Mouse (Mus musculus) embryonic facial prominence, embryonic 10.5 days (tissue): ENCODE results near the gene Zfp281. TPM values are rescaled to one million over a fixed set of nuclear protein-coding genes. Genes with fewer than 3 reads are reported as not detected.
A peak's percentile ranks its signal among the peaks of the same experiment; 100 is the strongest.

Experiments used
- DNase-seq: peaks from one replicate; pipeline ENCODE4 v3.0.0-alpha.2; 2017; ENCODE audit warnings: low spot score
- H3K27ac ChIP-seq: fragments of 300-500 bp; sonication (generic); replicated peaks from 2 replicates; pipeline ENCODE4 v1.5.1; 2016; ENCODE audit warnings: mild to moderate bottlenecking
- H3K27me3 ChIP-seq: fragments of 300-500 bp; sonication (generic); replicated peaks from 2 replicates; pipeline ENCODE4 v1.6.1; 2016; ENCODE audit warnings: low read depth, mild to moderate bottlenecking; ENCODE audit not compliant: poor library complexity, severe bottlenecking
- H3K36me3 ChIP-seq: fragments of 300-500 bp; sonication (generic); replicated peaks from 2 replicates; pipeline ENCODE4 v1.6.1; 2016; ENCODE audit warnings: mild to moderate bottlenecking, moderate library complexity
- H3K4me1 ChIP-seq: fragments of 300-500 bp; sonication (generic); 2 replicates; pipeline ENCODE4 v1.6.1; 2016
- H3K4me3 ChIP-seq: fragments of 300-500 bp; sonication (generic); 2 replicates; pipeline ENCODE4 v1.5.1; 2016; ENCODE audit warnings: mild to moderate bottlenecking, moderate library complexity
- H3K9me3 ChIP-seq: fragments of 300-500 bp; sonication (generic); 2 replicates; pipeline ENCODE4 v1.6.1; 2016; ENCODE audit warnings: mild to moderate bottlenecking
- WGBS: fragments of 180-500 bp; shearing (Covaris S2); methylation state at CpG from one replicate; pipeline ENCODE4 v1.1.7; 2016; 5-methylcytosine and 5-hydroxymethylcytosine counted together
- polyA plus RNA-seq: library from polyadenylated mRNA; unstranded; fragments of >200 nt; fragmentation: Nextera tagmentation; extraction: Ambion mirVana; gene quantifications from 2 replicates; pipeline ENCODE4 v1.2.1, GENCODE M21; 2016

Gene Zfp281
- polyA plus RNA-seq, 1 experiment from 2014 or later, result 32.8 TPM

GRCm38 (mm10) chr1:136600647-136601345 lies 23.9 kb upstream of the Zfp281 start:
- WGBS, result 87% methylated on average over 9 of the region's 9 CpGs
- H3K4me1 ChIP-seq, result no peaks in the 10 kb centered on the region
- H3K27ac ChIP-seq, result no peak overlapping the region
- no peaks in the 10 kb centered on the region for H3K9me3 ChIP-seq
- no peaks in the 10 kb centered on the region for H3K27me3 ChIP-seq
- H3K36me3 ChIP-seq, result no peaks in the 10 kb centered on the region
- no peak for DNase-seq
- H3K4me3 ChIP-seq, result no peak overlapping the region

- WGBS, result 90% methylated on average over 10 of the region's 10 CpGs
- no peak overlapping the region for H3K4me3 ChIP-seq
- H3K9me3 ChIP-seq, result no peaks in the 10 kb centered on the region
- no peak for DNase-seq
- no peaks in the 10 kb centered on the region for H3K27me3 ChIP-seq
- H3K36me3 ChIP-seq, result no peaks in the 10 kb centered on the region
- no peaks in the 10 kb centered on the region for H3K4me1 ChIP-seq
- no peak overlapping the region for H3K27ac ChIP-seq
Measured at GRCm38 (mm10) chr1:136601346-136601888, 23.3 kb upstream of the Zfp281 start.

GRCm38 (mm10) chr1:136602303-136602702 lies 22.4 kb upstream of the Zfp281 start:
- no peak for DNase-seq
- Histone ChIP-seq H3K27me3 (no peaks in the 10 kb centered on the region), H3K36me3 (no peaks in the 10 kb centered on the region), H3K9me3 (no peaks in the 10 kb centered on the region), H3K4me1 (no peaks in the 10 kb centered on the region), H3K27ac (no peak overlapping the region), H3K4me3 (no peak overlapping the region)
- 83% methylated on average over 5 of the region's 5 CpGs for WGBS

- WGBS, result 81% methylated on average over 4 of the region's 4 CpGs
- no peak overlapping the region for H3K27ac ChIP-seq
- no peaks in the 10 kb centered on the region for H3K36me3 ChIP-seq
- DNase-seq, result no peak
- no peaks in the 10 kb centered on the region for H3K4me1 ChIP-seq
- H3K4me3 ChIP-seq, result no peak overlapping the region
- no peaks in the 10 kb centered on the region for H3K9me3 ChIP-seq
- no peaks in the 10 kb centered on the region for H3K27me3 ChIP-seq
Measured at GRCm38 (mm10) chr1:136604190-136604589, 20.5 kb upstream of the Zfp281 start.

GRCm38 (mm10) chr1:136605790-136606189 lies 18.9 kb upstream of the Zfp281 start:
- Histone ChIP-seq H3K27me3 (no peaks in the 10 kb centered on the region), H3K4me3 (no peak overlapping the region), H3K36me3 (no peaks in the 10 kb centered on the region), H3K27ac (no peak overlapping the region), H3K9me3 (no peaks in the 10 kb centered on the region), H3K4me1 (no peaks in the 10 kb centered on the region)
- DNase-seq, result peak; percentile 16
- 75% methylated on average over 9 of the region's 9 CpGs for WGBS

GRCm38 (mm10) chr1:136606278-136606677 lies 18.4 kb upstream of the Zfp281 start:
- 87% methylated on average over 4 of the region's 4 CpGs for WGBS
- Histone ChIP-seq H3K27me3 (no peaks in the 10 kb centered on the region), H3K36me3 (no peaks in the 10 kb centered on the region), H3K4me1 (no peaks in the 10 kb centered on the region), H3K4me3 (no peak overlapping the region), H3K27ac (no peak overlapping the region), H3K9me3 (no peaks in the 10 kb centered on the region)
- DNase-seq, result no peak

GRCm38 (mm10) chr1:136608339-136609261 lies 16.1 kb upstream of the Zfp281 start:
- Histone ChIP-seq H3K4me1 (0 out of 2 replicates have a peak, but pooled peaks cover 4% of the 10 kb centered on the region), H3K4me3 (no peak overlapping the region), H3K27ac (no peak overlapping the region), H3K36me3 (no peaks in the 10 kb centered on the region), H3K9me3 (no peaks in the 10 kb centered on the region), H3K27me3 (no peaks in the 10 kb centered on the region)
- no peak for DNase-seq
- WGBS, result 89% methylated on average over 11 of the region's 11 CpGs

- Histone ChIP-seq H3K4me3 (no peak overlapping the region), H3K4me1 (0 out of 2 replicates have a peak, but pooled peaks cover 5% of the 10 kb centered on the region), H3K9me3 (no peaks in the 10 kb centered on the region), H3K27ac (no peak overlapping the region), H3K27me3 (no peaks in the 10 kb centered on the region), H3K36me3 (no peaks in the 10 kb centered on the region)
- WGBS, result 89% methylated on average over 9 of the region's 9 CpGs
- no peak for DNase-seq
Measured at GRCm38 (mm10) chr1:136611803-136612202, 12.9 kb upstream of the Zfp281 start.

GRCm38 (mm10) chr1:136613300-136613751 lies 11.4 kb upstream of the Zfp281 start:
- H3K4me3 ChIP-seq, result no peak overlapping the region
- 0 out of 2 replicates have a peak, but pooled peaks cover 10% of the 10 kb centered on the region for H3K4me1 ChIP-seq
- no peaks in the 10 kb centered on the region for H3K36me3 ChIP-seq
- no peaks in the 10 kb centered on the region for H3K9me3 ChIP-seq
- no peak for DNase-seq
- H3K27me3 ChIP-seq, result no peaks in the 10 kb centered on the region
- WGBS, result 44% methylated on average over 6 of the region's 6 CpGs
- H3K27ac ChIP-seq, result no peak overlapping the region

GRCm38 (mm10) chr1:136614748-136615440 lies 9.8 kb upstream of the Zfp281 start:
- WGBS, result 85% methylated on average over 11 of the region's 11 CpGs
- Histone ChIP-seq H3K4me3 (no peak overlapping the region), H3K27ac (no peak overlapping the region), H3K4me1 (0 out of 2 replicates have a peak, but pooled peaks cover 10% of the 10 kb centered on the region), H3K9me3 (no peaks in the 10 kb centered on the region), H3K27me3 (no peaks in the 10 kb centered on the region), H3K36me3 (no peaks in the 10 kb centered on the region)
- DNase-seq, result no peak

- no peaks in the 10 kb centered on the region for H3K9me3 ChIP-seq
- H3K4me1 ChIP-seq, result 0 out of 2 replicates have a peak, but pooled peaks cover 10% of the 10 kb centered on the region
- H3K4me3 ChIP-seq, result no peak overlapping the region
- H3K27me3 ChIP-seq, result no peaks in the 10 kb centered on the region
- H3K36me3 ChIP-seq, result no peaks in the 10 kb centered on the region
- no peak for DNase-seq
- H3K27ac ChIP-seq, result no peak overlapping the region
- WGBS, result 75% methylated on average over 7 of the region's 7 CpGs
Measured at GRCm38 (mm10) chr1:136617163-136617788, 7.4 kb upstream of the Zfp281 start.

GRCm38 (mm10) chr1:136618570-136618969 lies 6.1 kb upstream of the Zfp281 start:
- Histone ChIP-seq H3K27ac (no peak overlapping the region), H3K36me3 (no peaks in the 10 kb centered on the region), H3K4me3 (no peak overlapping the region), H3K4me1 (0 out of 2 replicates have a peak, but pooled peaks cover 6% of the 10 kb centered on the region), H3K9me3 (no peaks in the 10 kb centered on the region), H3K27me3 (no peaks in the 10 kb centered on the region)
- no peak for DNase-seq
- 80% methylated on average over 1 of the region's 1 CpGs for WGBS
